Mouse (Mus musculus) macrophage (primary cell): ENCODE results near the gene Irf4. TPM values are rescaled to one million over a fixed set of nuclear protein-coding genes. Genes with fewer than 3 reads are reported as not detected.

Experiments used
- H3K27ac ChIP-seq: fragments of 350-480 bp; formaldehyde crosslinking; 2 replicates; pipeline ENCODE4 v1.9.0; 2021
- H3K36me3 ChIP-seq: fragments of 350-480 bp; formaldehyde crosslinking; 2 replicates; pipeline ENCODE4 v1.9.0; 2021; ENCODE audit errors: inconsistent target
- H3K4me3 ChIP-seq: fragments of 350-480 bp; formaldehyde crosslinking; 2 replicates; pipeline ENCODE4 v1.9.0; 2021; ENCODE audit errors: inconsistent target
- H3K79me2 ChIP-seq: fragments of 350-480 bp; formaldehyde crosslinking; 2 replicates; pipeline ENCODE4 v1.9.0; 2021; ENCODE audit errors: inconsistent target
- WGBS: methylation state at CpG from one replicate; pipeline ENCODE4 v1.1.7; 2026; ENCODE audit warnings: inconsistent platforms; ENCODE audit not compliant: missing documents; 5-methylcytosine and 5-hydroxymethylcytosine counted together
- polyA plus RNA-seq: library from polyadenylated mRNA; stranded (reverse); fragments of 250-400 nt; gene quantifications from 3 replicates; pipeline ENCODE4 v1.2.4, GENCODE M21; 2018; ENCODE audit warnings: inconsistent platforms
- total RNA-seq, 78 experiments: library from RNA; depleted of rRNA; stranded (reverse); fragments of 250-400 nt; gene quantifications; 1 replicate in 9 of 78; 2 replicates in 24 of 78; 3 replicates in 43 of 78; 4 replicates in 2 of 78; pipeline ENCODE4 v1.2.4; 2018; ENCODE audit warnings: inconsistent platforms in 56 of 78

The Irf4 gene
- total RNA-seq (2018; cell fraction: chromatin; rRNA removed), result 10 to 100 TPM in 4 of 26 experiments, 1 to 10 TPM in 12, under 1 TPM in 9, not detected in 1; 0.26 to 26.4 (median 1.6) TPM
- total RNA-seq (2018; cell fraction: cytosol; rRNA removed), result 10 to 100 TPM in 2 of 26 experiments, 1 to 10 TPM in 14, under 1 TPM in 10; 0.37 to 17.3 (median 2.1) TPM
- total RNA-seq (2018; cell fraction: nucleus; rRNA removed), result 10 to 100 TPM in 5 of 26 experiments, 1 to 10 TPM in 16, under 1 TPM in 5; 0.55 to 21.8 (median 3.1) TPM
- 0.88 to 1.5 TPM (median 1.2 TPM) in 3 replicates for polyA plus RNA-seq

DNA sequence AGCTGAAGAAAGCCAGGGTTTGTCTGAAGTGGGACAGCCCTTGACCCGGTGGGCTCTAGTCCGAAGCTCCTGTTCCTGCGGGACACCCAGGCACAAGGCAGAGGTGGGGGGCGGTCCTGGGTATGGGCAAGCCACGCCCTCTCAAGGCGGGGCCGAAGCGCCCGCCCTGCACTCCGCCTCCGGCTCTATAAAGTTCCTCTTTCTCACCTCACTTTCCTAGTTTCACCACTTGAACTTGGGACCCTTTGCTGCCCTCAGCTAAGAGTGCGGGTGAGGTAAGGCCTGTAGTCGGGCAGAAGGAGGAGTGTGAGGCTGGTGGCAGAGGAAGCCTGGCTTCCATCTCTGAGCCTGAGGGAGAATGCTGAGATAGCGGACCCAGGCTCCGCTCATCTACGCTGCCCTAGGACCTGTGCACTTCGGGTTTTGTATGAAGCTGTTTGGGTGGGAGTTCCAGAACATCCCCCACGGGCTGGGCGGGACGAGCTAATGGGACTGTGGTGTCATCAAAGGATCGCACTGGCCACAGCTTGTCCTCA lies at the start of gene Irf4:
TSS of gene Irf4 (plus strand) at position 206 of the 536 bp plus-strand sequence.
- H3K79me2 ChIP-seq, result no peaks in the 10 kb centered on the region
- peak within 1 kb of the TSS; percentile 15; the same call in 1 of the 2 replicates for H3K27ac ChIP-seq
- H3K36me3 ChIP-seq, result no peaks in the 10 kb centered on the region
- H3K4me3 ChIP-seq, result peak within 1 kb of the TSS; percentile 43
- WGBS, result 5% methylated on average over 21 of the region's 21 CpGs

DNA sequence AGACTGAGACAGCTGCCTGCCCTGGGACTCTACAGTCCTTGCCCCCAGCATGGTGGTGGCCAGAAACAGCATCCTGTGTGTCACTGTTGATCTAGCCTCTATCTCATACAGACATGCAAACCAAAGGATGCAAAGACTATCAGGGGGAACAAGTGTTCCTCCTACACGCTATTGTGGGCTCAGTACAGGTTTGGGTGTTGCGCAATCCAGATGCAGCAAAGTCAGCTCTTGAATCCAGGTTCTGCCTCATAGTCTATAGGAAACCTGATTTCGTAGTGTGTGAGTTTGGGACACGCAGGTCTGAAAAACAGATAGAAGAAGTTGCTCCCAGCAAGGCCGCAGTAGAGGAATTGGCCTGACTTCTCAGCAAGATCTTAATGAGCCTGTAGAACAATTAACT lies 46.3 kb upstream of the Irf4 start:
- no peak overlapping the region for H3K4me3 ChIP-seq
- no peak overlapping the region for H3K27ac ChIP-seq
- peaks cover 26% of the 10 kb centered on the region for H3K36me3 ChIP-seq
- 71% methylated on average over 5 of the region's 5 CpGs for WGBS
- peaks cover 11% of the 10 kb centered on the region; the same call in 1 of the 2 replicates for H3K79me2 ChIP-seq

DNA sequence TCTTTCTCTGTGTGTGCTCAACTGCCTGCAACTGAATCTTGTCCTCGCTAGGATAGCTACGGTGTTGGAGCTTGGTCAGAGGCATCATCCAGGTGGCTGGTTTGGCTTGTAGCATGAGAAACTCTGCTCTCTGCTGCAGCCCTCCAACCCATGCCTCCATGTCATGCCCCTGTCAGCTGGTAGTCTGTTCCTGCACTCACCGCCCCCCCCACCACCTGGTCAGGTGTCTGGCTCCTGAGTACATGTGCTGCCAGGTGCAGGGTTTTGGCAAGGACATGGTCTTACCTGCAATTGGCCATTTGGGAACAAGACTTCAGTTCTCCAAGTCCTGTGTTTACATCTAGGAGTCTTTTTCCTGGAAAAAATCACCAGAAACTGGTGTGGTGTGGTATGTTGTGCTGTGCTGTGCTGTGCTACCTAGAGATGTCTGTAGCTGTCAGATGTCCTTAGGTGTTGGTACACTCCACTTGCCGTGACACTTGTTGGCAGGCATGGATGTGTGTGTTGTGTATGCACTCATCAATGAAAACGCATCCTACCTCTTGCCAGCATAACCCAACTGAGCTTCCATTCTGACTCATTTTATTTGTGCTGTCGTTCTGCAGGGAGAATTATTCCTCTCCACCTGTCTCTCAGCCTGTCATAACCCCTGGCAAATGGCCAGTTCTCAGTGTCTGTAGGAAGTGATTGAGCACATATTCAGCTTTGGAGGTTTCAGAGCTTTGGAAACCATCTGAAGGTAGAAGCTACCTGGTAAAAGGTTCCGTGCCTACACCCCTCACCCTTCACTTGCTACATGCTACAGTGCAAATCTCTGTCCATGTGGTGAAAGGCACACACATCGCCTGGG lies 44.6 kb upstream of the Irf4 start:
- WGBS, result 72% methylated on average over 8 of the region's 8 CpGs
- Histone ChIP-seq H3K36me3 (peaks cover 44% of the 10 kb centered on the region), H3K4me3 (no peak overlapping the region)

DNA sequence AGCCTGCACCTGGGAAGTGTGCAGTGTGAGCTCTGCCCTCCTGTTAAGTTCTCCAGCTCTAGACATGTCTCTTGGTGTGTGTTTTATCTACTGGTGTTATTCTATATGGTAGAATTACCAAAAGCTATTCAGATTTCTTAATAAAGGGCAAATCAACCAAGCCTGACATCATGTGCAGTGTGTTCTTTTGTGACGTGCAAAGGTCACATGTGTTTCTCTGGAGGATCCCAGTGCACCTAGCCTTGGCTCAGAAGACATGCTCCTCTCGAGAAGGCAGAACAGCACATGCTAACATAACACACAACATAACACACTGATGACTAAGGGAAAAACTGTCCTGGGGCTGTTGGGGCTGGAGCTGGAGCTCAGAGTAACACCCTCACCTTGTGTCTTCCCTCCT lies 38.0 kb upstream of the Irf4 start:
- 94% methylated on average over 2 of the region's 2 CpGs for WGBS

More for the DNA sequence above, 44.6 kb upstream of the Irf4 start:
- Histone ChIP-seq H3K27ac (no peak overlapping the region), H3K79me2 (peaks cover 11% of the 10 kb centered on the region; the same call in 1 of the 2 replicates)

DNA sequence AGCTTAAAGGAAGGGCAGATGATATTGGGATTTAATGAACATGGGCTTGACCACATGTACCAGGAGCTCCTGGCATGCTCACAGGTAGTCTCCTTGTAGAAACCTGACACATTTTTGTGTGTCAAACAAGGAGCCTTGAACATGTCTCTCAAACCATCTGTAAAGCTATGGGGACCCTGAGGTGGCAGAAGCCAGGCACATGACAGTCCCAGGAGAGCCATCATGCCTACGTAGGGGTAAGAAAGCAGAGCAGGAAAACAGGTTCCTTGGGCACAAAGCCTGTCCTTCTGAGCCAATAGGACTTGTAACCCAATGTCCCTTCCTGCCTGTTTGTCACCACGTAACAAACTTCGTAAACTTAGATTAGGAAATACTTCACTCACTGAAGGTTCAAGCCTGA lies 37.3 kb upstream of the Irf4 start:
- H3K79me2 ChIP-seq, result no peaks in the 10 kb centered on the region
- WGBS, result 100% methylated on average over 3 of the region's 3 CpGs
- no peak overlapping the region for H3K27ac ChIP-seq
- peaks cover 35% of the 10 kb centered on the region for H3K36me3 ChIP-seq
- H3K4me3 ChIP-seq, result no peak overlapping the region

More for the DNA sequence above, 38.0 kb upstream of the Irf4 start:
- Histone ChIP-seq H3K36me3 (peaks cover 42% of the 10 kb centered on the region), H3K4me3 (no peak overlapping the region), H3K79me2 (no peaks in the 10 kb centered on the region), H3K27ac (no peak overlapping the region)

DNA sequence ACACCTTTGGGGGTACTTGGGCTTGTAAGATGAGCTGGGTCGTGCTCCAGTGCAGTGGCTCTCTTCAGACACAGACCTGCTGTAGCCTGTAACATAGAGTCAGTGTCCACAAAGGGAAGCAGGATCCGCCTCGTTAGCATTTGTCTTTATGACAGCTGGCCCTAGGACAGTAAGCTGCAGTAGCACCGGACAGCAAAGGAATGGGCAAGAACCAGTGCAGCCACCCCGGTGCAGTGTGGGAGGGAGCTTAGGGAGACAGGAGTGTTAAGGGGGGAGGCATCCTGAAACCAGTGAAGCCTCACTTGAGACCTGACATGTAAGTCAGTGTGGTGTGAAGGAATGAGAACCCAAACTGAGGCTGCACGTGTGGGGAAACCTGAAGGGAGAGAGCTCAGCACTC lies 36.7 kb upstream of the Irf4 start:
- H3K36me3 ChIP-seq, result peaks cover 32% of the 10 kb centered on the region
- H3K79me2 ChIP-seq, result no peaks in the 10 kb centered on the region
- H3K4me3 ChIP-seq, result no peak overlapping the region
- no peak overlapping the region for H3K27ac ChIP-seq
- 89% methylated on average over 6 of the region's 6 CpGs for WGBS

DNA sequence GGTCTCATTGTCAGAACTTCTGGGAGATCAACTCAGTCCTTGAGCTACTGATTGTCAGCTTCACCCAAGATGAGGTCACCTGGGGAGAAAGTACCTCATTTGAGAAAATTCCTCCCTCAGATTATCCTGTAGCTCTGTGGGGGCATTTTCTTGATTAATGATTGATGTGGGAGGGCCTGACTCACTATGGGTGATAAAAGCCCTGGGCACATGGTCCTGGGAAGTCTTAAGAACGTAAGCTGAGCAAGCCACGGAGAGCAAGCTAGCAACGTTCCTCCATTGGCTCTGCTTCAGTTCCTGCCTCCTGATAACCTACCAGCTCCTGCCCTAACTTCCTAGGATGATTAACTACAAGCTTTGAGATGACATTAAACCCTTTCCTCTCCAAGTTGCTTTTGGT lies 35.4 kb upstream of the Irf4 start:
- no peaks in the 10 kb centered on the region for H3K79me2 ChIP-seq
- H3K27ac ChIP-seq, result no peak overlapping the region
- 89% methylated on average over 3 of the region's 3 CpGs for WGBS
- H3K36me3 ChIP-seq, result peaks cover 18% of the 10 kb centered on the region
- H3K4me3 ChIP-seq, result no peak overlapping the region

DNA sequence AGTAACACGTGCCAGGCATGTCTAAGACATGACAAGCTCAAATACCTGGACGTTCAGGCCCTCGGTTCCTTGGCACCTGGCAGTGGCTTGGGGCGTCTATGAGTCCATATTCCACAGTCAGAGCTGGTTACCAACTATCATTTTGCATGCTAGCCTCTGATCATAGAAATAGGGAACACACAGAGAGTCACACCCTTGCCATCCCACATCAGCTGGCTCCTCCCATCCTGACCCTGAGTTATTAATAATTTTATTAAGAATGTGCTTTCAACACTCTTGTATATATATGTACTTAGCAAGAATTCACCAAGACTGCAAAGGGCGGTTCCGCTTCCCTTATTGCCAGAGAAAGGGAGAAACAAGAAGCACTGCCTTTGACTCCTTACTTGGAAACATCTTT lies 34.5 kb upstream of the Irf4 start:
- 91% methylated on average over 6 of the region's 6 CpGs for WGBS
- no peak overlapping the region for H3K27ac ChIP-seq
- H3K36me3 ChIP-seq, result peaks cover 9% of the 10 kb centered on the region; the same call in 1 of the 2 replicates
- no peaks in the 10 kb centered on the region for H3K79me2 ChIP-seq
- no peak overlapping the region for H3K4me3 ChIP-seq

DNA sequence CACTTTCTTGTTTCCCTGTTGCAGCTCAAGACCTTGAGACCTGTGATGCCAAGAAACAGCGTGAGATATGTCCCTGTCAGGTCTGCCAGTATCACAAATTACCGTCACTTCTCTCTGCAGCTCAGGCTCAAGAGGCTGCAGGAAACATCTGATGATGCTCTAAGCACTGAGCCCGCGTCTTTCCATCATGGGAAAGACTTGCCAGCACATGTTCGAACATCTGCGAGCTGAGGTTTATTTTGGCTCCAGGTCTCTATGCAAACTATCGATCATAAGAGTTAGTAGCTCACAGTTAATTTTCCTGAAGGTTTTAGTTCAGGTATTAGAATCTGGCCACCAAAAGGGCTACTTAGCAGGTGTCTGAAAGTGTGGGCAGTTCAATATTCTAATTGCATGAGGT lies 34.0 kb upstream of the Irf4 start:
- H3K4me3 ChIP-seq, result no peak overlapping the region
- no peaks in the 10 kb centered on the region for H3K79me2 ChIP-seq
- no peak overlapping the region for H3K27ac ChIP-seq
- 94% methylated on average over 7 of the region's 7 CpGs for WGBS
- H3K36me3 ChIP-seq, result 0 out of 2 replicates have a peak, but pooled peaks cover 9% of the 10 kb centered on the region

DNA sequence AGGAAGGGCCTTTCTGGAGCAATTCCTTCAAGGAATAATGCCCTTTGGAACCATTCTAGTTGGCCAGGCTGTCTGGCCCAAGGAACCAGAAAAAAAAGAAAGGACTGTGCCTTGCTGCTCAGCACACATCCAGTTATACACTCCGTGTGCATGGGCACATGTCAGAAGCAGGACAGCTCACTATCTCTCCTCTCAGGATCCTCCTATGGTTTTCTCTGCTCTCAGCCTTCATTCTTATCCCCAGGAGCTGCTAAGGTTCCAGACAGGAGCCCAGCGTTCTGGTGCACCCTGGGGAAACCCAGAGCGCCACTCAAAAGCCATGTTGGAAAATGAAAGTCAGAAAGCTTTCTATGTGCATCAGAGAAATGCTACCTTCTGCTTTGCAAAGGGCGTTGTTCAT lies 33.5 kb upstream of the Irf4 start:
- no peak overlapping the region for H3K4me3 ChIP-seq
- H3K27ac ChIP-seq, result no peak overlapping the region
- WGBS, result 84% methylated on average over 4 of the region's 4 CpGs
- 0 out of 2 replicates have a peak, but pooled peaks cover 9% of the 10 kb centered on the region for H3K36me3 ChIP-seq
- no peaks in the 10 kb centered on the region for H3K79me2 ChIP-seq

DNA sequence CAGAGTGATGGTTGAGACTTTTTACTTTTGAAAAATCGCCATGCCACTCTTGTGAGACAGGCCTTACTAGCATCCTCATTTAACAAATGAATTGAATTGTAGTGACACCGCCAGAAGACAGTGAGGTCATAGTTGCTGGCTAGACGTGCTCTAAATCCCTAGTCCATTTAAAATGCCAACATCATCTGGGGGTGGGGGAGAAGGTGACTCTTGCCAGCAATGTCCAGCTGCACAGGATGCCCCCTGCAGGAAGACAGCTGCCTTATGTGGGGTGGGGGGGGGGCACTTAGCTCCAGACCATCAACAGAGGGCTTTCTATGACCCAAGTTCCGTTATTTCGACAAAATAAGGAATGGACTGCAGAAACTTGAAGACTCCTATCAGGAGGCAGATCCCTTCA lies 32.4 kb upstream of the Irf4 start:
- no peaks in the 10 kb centered on the region for H3K79me2 ChIP-seq
- H3K4me3 ChIP-seq, result no peak overlapping the region
- H3K27ac ChIP-seq, result no peak overlapping the region
- H3K36me3 ChIP-seq, result 0 out of 2 replicates have a peak, but pooled peaks cover under 1% of the 10 kb centered on the region
- 96% methylated on average over 5 of the region's 5 CpGs for WGBS

DNA sequence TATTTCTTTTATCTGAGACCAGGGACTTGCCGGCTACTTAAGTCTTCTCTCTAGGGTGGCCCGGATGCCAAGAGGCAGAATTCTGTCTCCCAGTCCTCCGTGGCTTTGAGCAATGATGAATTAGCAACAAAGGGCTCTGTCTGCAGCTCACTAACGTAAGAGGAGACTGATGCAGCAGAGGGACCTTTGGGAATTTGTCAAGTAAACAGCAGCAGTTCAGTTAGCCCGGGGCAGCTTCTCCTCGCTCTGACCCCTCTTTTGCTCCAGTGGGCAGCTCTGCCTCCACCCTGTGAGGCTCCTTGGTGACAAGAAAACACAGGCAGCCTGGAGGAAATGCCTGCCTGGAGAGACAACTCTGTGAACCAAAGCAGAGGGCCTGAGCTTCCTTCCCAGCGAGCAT lies 26.4 kb upstream of the Irf4 start:
- WGBS, result 78% methylated on average over 7 of the region's 7 CpGs
- Histone ChIP-seq H3K79me2 (no peaks in the 10 kb centered on the region), H3K4me3 (no peak overlapping the region), H3K36me3 (no peaks in the 10 kb centered on the region), H3K27ac (no peak overlapping the region)

DNA sequence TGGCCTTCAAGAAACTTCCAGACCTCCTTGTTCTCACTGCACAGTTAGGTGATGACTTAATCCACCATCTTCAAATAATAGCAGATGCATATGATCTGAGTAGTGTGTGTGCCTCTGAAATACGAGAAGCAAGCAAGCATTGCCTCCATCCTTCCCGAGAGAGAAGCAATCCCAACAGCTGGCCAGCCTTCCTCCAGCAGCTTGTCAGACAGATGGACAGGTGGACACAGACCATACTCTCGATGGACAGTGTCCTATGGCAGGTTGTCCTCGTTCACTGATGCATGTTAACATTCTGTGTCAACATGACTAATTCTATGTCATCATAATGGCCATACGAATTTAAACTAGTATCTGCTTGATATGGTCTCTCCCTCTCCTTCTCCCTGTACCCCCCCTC lies 25.8 kb upstream of the Irf4 start:
- no peaks in the 10 kb centered on the region for H3K36me3 ChIP-seq
- no peaks in the 10 kb centered on the region for H3K79me2 ChIP-seq
- no peak overlapping the region for H3K4me3 ChIP-seq
- H3K27ac ChIP-seq, result no peak overlapping the region
- 95% methylated on average over 5 of the region's 5 CpGs for WGBS

DNA sequence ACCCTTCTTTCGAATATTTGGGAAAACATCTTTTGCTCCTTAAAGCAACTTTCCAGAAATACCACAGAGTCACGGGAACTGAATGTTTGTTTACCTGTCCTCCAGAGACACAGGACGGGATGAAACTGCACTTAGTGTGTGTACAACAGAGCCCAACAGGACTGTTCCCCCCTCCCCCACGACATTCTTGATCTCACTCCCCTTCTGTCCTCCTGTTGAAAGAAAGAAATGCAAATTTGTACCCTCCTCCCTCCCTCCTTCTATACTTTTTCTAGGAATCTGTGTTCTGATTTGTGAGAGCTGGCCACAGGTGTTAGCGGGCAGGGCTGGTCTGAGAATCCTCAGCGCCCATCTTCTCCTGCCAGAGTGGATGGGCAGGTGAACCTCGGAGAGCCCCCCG lies 25.2 kb upstream of the Irf4 start:
- WGBS, result 93% methylated on average over 8 of the region's 8 CpGs
- Histone ChIP-seq H3K27ac (no peak overlapping the region), H3K79me2 (no peaks in the 10 kb centered on the region), H3K4me3 (no peak overlapping the region), H3K36me3 (no peaks in the 10 kb centered on the region)
